Mouse (Mus musculus) liver, adult 2 months (tissue): Measurements from ENCODE around the gene Ablim2.

ENCODE experiments used
- CTCF ChIP-seq: fragments of 200-500 bp; IDR thresholded peaks from 2 replicates; pipeline ENCODE4 v1.5.1; 2011; ENCODE audit warnings: low read depth, low read length, control low read depth
- POLR2A ChIP-seq: fragments of 200-500 bp; IDR thresholded peaks from 2 replicates; pipeline ENCODE4 v1.6.1; 2011; ENCODE audit warnings: low read length, control low read depth; ENCODE audit not compliant: insufficient read depth; ENCODE audit errors: extremely low read depth

GRCm38 (mm10) chr5:35893805-35894260 lies 136.2 kb downstream of the Ablim2 start:
- no peak for TF ChIP-seq CTCF
- no peak for TF ChIP-seq POLR2A
